Mouse (Mus musculus): ENCODE measurements around the gene Ngef. TPM values are rescaled to one million over a fixed set of nuclear protein-coding genes. Genes with fewer than 3 reads are reported as not detected.
A peak's percentile ranks its signal among the peaks of the same experiment; 100 is the strongest.

Ngef gene
- polyA plus RNA-seq, 1 experiment from 2014 or later: 31.8 TPM

GRCm38 (mm10) chr1:87537008-87537407, 36.7 kb downstream of the Ngef start:
- Histone ChIP-seq H3K4me1 (ENCODE audit: control insufficient read depth, insufficient read depth, low read length) (no peaks in the 10 kb centered on the region), H3K9ac (ENCODE audit: low read depth, low read length) (no peak overlapping the region), H3K4me3 (ENCODE audit: low read depth, low read length) (no peak overlapping the region), H3K4me2 (ENCODE audit: low read length) (no peak overlapping the region), H3K36me3 (ENCODE audit: control insufficient read depth, insufficient read depth, low read length) (no peaks in the 10 kb centered on the region), H3K9me3 (replicated peaks; ENCODE audit: control insufficient read depth, low read length, poor library complexity, severe bottlenecking) (no peaks in the 10 kb centered on the region), H3K27me3 (ENCODE audit: control insufficient read depth, insufficient read depth, low read depth, low read length) (no peaks in the 10 kb centered on the region), H3K27ac (ENCODE audit: low read length) (no peak overlapping the region)
- WGBS: 100% methylated on average over 1 of the region's 1 CpGs
- no peak for ATAC-seq

- WGBS: 83% methylated on average over 3 of the region's 3 CpGs
- Histone ChIP-seq H3K4me1 (ENCODE audit: control insufficient read depth, insufficient read depth, low read length) (no peaks in the 10 kb centered on the region), H3K36me3 (ENCODE audit: control insufficient read depth, insufficient read depth, low read length) (no peaks in the 10 kb centered on the region), H3K9me3 (replicated peaks; ENCODE audit: control insufficient read depth, low read length, poor library complexity, severe bottlenecking) (no peaks in the 10 kb centered on the region), H3K27ac (ENCODE audit: low read length) (no peak overlapping the region), H3K4me3 (ENCODE audit: low read depth, low read length) (no peak overlapping the region), H3K9ac (ENCODE audit: low read depth, low read length) (no peak overlapping the region), H3K4me2 (ENCODE audit: low read length) (no peak overlapping the region), H3K27me3 (ENCODE audit: control insufficient read depth, insufficient read depth, low read depth, low read length) (no peaks in the 10 kb centered on the region)
- no peak for ATAC-seq
Observed at GRCm38 (mm10) chr1:87534118-87534517, 39.6 kb downstream of the Ngef start.

- no peaks in the 10 kb centered on the region for H3K36me3 ChIP-seq (ENCODE audit: control insufficient read depth, insufficient read depth, low read length)
- H3K4me1 ChIP-seq (ENCODE audit: control insufficient read depth, insufficient read depth, low read length): no peaks in the 10 kb centered on the region
- no peak overlapping the region for H3K27ac ChIP-seq (ENCODE audit: low read length)
- H3K4me2 ChIP-seq (ENCODE audit: low read length): no peak overlapping the region
- H3K9ac ChIP-seq (ENCODE audit: low read depth, low read length): no peak overlapping the region
- no peak overlapping the region for H3K4me3 ChIP-seq (ENCODE audit: low read depth, low read length)
- no peaks in the 10 kb centered on the region for H3K27me3 ChIP-seq (ENCODE audit: control insufficient read depth, insufficient read depth, low read depth, low read length)
- 90% methylated on average over 4 of the region's 4 CpGs for WGBS
- H3K9me3 ChIP-seq (replicated peaks; ENCODE audit: control insufficient read depth, low read length, poor library complexity, severe bottlenecking): no peaks in the 10 kb centered on the region
- no peak for ATAC-seq
Observed at GRCm38 (mm10) chr1:87532346-87532745, 41.3 kb downstream of the Ngef start.

DNA sequence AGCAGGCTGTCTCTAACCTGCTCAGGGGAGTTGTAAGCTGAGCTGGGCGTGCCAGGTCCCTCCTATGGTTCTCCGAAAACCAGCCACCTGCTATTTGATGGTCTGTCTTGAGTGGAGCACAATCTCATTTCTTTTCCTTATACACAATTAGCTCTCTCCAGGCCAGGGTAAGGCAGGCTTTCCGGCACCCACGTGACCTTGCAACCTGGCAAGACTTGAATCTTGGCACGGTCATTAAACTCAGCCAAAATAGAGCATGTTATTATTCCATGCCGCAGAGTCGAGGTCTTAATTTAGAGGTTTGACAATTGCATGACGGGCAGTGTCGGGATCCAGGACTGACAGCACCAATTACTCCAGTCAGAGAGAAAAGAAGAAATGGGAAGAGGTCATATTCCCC, 46.5 kb downstream of the Ngef start:
- Histone ChIP-seq H3K36me3 (ENCODE audit: control insufficient read depth, insufficient read depth, low read length) (no peaks in the 10 kb centered on the region), H3K27me3 (ENCODE audit: control insufficient read depth, insufficient read depth, low read depth, low read length) (no peaks in the 10 kb centered on the region), H3K4me3 (ENCODE audit: low read depth, low read length) (no peak overlapping the region), H3K9ac (ENCODE audit: low read depth, low read length) (no peak overlapping the region), H3K9me3 (replicated peaks; ENCODE audit: control insufficient read depth, low read length, poor library complexity, severe bottlenecking) (no peaks in the 10 kb centered on the region), H3K4me1 (ENCODE audit: control insufficient read depth, insufficient read depth, low read length) (no peaks in the 10 kb centered on the region), H3K4me2 (ENCODE audit: low read length) (no peak overlapping the region), H3K27ac (ENCODE audit: low read length) (no peak overlapping the region)
- WGBS: 75% methylated on average over 9 of the region's 9 CpGs
- ATAC-seq: no peak

- H3K27ac ChIP-seq (ENCODE audit: low read length): no peak overlapping the region
- no peak overlapping the region for H3K9ac ChIP-seq (ENCODE audit: low read depth, low read length)
- WGBS: 95% methylated on average over 7 of the region's 7 CpGs
- H3K4me3 ChIP-seq (ENCODE audit: low read depth, low read length): no peak overlapping the region
- no peaks in the 10 kb centered on the region for H3K36me3 ChIP-seq (ENCODE audit: control insufficient read depth, insufficient read depth, low read length)
- peaks cover 2% of the 10 kb centered on the region; the same call in 1 of the 2 replicates for H3K4me1 ChIP-seq (ENCODE audit: control insufficient read depth, insufficient read depth, low read length)
- H3K27me3 ChIP-seq (ENCODE audit: control insufficient read depth, insufficient read depth, low read depth, low read length): no peaks in the 10 kb centered on the region
- H3K4me2 ChIP-seq (ENCODE audit: low read length): no peak overlapping the region
- ATAC-seq: no peak
- no peaks in the 10 kb centered on the region for H3K9me3 ChIP-seq (replicated peaks; ENCODE audit: control insufficient read depth, low read length, poor library complexity, severe bottlenecking)
Observed at GRCm38 (mm10) chr1:87525041-87525440, 48.6 kb downstream of the Ngef start.

DNA sequence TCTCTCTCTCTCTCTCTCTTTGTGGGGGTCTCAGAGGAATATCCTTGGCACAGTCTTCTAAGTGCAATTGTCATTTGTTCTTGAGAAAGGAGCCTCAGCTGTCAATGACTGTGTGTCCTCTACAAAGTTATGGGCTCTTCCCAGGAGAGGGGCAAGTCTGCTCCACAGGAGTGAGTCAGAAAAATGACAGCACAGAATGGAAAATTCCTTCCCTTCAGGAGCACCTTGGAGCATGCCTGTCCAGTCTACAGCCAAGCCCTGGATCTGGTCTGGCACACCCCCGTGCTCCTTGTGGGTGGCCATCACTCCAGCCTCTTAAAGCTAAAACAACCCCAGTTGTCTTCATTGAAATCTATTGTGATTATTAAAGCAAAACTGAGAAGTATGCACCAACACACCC, 52.1 kb downstream of the Ngef start:
- Histone ChIP-seq H3K4me3 (ENCODE audit: low read depth, low read length) (no peak overlapping the region), H3K27ac (ENCODE audit: low read length) (no peak overlapping the region), H3K9me3 (replicated peaks; ENCODE audit: control insufficient read depth, low read length, poor library complexity, severe bottlenecking) (no peaks in the 10 kb centered on the region), H3K4me2 (ENCODE audit: low read length) (no peak overlapping the region), H3K9ac (ENCODE audit: low read depth, low read length) (no peak overlapping the region), H3K4me1 (ENCODE audit: control insufficient read depth, insufficient read depth, low read length) (peaks cover 2% of the 10 kb centered on the region; the same call in 1 of the 2 replicates), H3K27me3 (ENCODE audit: control insufficient read depth, insufficient read depth, low read depth, low read length) (no peaks in the 10 kb centered on the region), H3K36me3 (ENCODE audit: control insufficient read depth, insufficient read depth, low read length) (no peaks in the 10 kb centered on the region)
- no peak for ATAC-seq
- WGBS: 68% methylated on average over 1 of the region's 1 CpGs

DNA sequence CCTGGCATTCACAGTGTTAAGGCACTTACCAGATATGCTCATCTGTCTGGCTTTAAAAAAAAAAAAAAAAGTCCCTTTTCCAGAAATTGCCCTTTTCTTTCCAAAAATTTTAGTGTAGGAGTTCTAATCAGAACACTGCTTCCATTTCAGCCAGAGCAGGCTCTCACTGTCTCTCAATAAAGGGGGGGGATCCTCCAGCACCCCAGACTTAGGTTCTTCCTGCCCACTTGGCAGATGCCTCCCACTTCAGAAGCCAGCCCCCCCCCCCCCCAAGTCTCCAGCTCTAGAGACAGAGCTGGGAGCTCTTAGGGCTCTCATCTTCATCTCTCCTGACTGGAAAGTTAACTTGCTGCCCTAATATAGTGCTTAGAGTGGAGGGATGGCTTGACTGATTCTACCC, 53.2 kb downstream of the Ngef start:
- Histone ChIP-seq H3K36me3 (ENCODE audit: control insufficient read depth, insufficient read depth, low read length) (no peaks in the 10 kb centered on the region), H3K9ac (ENCODE audit: low read depth, low read length) (no peak overlapping the region), H3K9me3 (replicated peaks; ENCODE audit: control insufficient read depth, low read length, poor library complexity, severe bottlenecking) (no peaks in the 10 kb centered on the region), H3K4me1 (ENCODE audit: control insufficient read depth, insufficient read depth, low read length) (peaks cover 2% of the 10 kb centered on the region; the same call in 1 of the 2 replicates), H3K4me3 (ENCODE audit: low read depth, low read length) (no peak overlapping the region), H3K4me2 (ENCODE audit: low read length) (peak overlapping the region; percentile 35), H3K27ac (ENCODE audit: low read length) (no peak overlapping the region), H3K27me3 (ENCODE audit: control insufficient read depth, insufficient read depth, low read depth, low read length) (no peaks in the 10 kb centered on the region)
- ATAC-seq: no peak

DNA sequence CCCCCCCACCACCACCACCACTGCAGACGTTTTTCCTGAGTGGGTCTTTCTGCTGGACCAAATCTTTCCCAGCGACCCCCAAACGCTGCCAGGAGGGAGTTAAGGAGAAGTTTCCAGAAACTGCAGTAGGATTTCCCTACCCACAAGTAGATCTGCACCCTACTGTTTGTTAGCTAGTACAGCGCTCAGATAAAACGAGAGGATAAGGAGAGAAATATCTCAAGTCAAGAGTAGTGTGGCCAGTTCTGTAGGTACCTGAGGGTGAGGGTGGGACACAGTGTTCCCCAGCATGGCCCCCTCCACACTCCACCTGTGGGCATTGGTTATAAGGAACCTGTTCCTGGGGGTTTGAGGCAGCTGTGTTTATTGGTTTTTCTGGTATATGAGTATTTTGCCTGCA, 62.8 kb downstream of the Ngef start:
- 11% methylated on average over 5 of the region's 5 CpGs for WGBS
- Histone ChIP-seq H3K4me3 (ENCODE audit: low read depth, low read length) (peak overlapping the region; percentile 67), H3K9me3 (replicated peaks; ENCODE audit: control insufficient read depth, low read length, poor library complexity, severe bottlenecking) (no peaks in the 10 kb centered on the region), H3K36me3 (ENCODE audit: control insufficient read depth, insufficient read depth, low read length) (no peaks in the 10 kb centered on the region), H3K4me2 (ENCODE audit: low read length) (peak overlapping the region; percentile 87), H3K4me1 (ENCODE audit: control insufficient read depth, insufficient read depth, low read length) (peaks cover 10% of the 10 kb centered on the region), H3K9ac (ENCODE audit: low read depth, low read length) (no peak overlapping the region), H3K27ac (ENCODE audit: low read length) (no peak overlapping the region), H3K27me3 (ENCODE audit: control insufficient read depth, insufficient read depth, low read depth, low read length) (peaks cover 5% of the 10 kb centered on the region)
- ATAC-seq: peak; percentile 46

DNA sequence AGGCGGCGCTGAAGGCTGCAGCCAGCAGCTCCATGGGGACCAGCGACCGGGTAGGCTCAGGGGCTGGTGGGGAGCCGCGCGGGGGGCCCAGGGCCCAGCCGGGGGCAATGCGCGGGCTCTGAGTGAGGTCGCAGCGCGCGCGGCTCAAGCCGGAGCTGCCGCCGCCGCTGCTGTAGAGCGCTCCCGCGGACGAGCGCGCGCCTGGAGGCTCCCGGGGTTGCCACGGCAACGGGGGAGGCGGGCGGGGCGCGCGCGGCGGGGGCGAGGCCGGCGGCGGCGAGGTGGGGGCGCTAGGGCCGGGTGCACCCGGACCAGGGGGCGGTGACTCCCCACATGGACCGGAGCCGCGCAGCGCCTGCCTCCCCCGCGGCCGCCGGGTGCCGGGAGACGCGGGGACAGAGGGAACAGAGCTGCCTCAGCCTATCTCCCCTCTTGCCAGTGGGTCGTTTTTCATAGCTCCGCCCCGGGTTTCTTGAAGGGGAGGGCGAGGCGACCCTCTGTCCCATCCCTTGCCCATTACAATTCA, 63.4 kb downstream of the Ngef start:
- Histone ChIP-seq H3K27me3 (ENCODE audit: control insufficient read depth, insufficient read depth, low read depth, low read length) (peaks cover 5% of the 10 kb centered on the region), H3K27ac (ENCODE audit: low read length) (peak overlapping the region; percentile 54), H3K9ac (ENCODE audit: low read depth, low read length) (peak overlapping the region; percentile 77), H3K9me3 (replicated peaks; ENCODE audit: control insufficient read depth, low read length, poor library complexity, severe bottlenecking) (no peaks in the 10 kb centered on the region), H3K4me3 (ENCODE audit: low read depth, low read length) (peak overlapping the region; percentile 67), H3K4me1 (ENCODE audit: control insufficient read depth, insufficient read depth, low read length) (peaks cover 10% of the 10 kb centered on the region), H3K4me2 (ENCODE audit: low read length) (peak overlapping the region; percentile 87), H3K36me3 (ENCODE audit: control insufficient read depth, insufficient read depth, low read length) (no peaks in the 10 kb centered on the region)
- WGBS: under 1% methylated on average over 49 of the region's 61 CpGs
- peak; percentile 91 for ATAC-seq
